Mouse (Mus musculus) neural tube, embryonic 14.5 days (tissue): ENCODE data around the gene Zbtb21. TPM values are rescaled to one million over a fixed set of nuclear protein-coding genes. Genes with fewer than 3 reads are reported as not detected.

Experiments used
- ATAC-seq: fragments of 200-750 bp; cut with Nextera tagmentation; 2 replicates; pipeline ENCODE4 v1.8.0; 2017; ENCODE audit warnings: low read depth, mild to moderate bottlenecking, moderate TSS enrichment, moderate library complexity
- H3K27ac ChIP-seq: fragments of 300-500 bp; sonication (generic); 2 replicates; pipeline ENCODE4 v1.5.1; 2014; ENCODE audit warnings: low read depth, mild to moderate bottlenecking, control low read depth, low read length, moderate library complexity, mixed read lengths
- H3K27me3 ChIP-seq: fragments of 300-500 bp; sonication (generic); 2 replicates; pipeline ENCODE4 v1.6.1; 2014; ENCODE audit warnings: low read length; ENCODE audit not compliant: control insufficient read depth, insufficient read depth
- H3K36me3 ChIP-seq: fragments of 300-500 bp; sonication (generic); 2 replicates; pipeline ENCODE4 v1.6.1; 2014; ENCODE audit warnings: low read length, mixed read lengths; ENCODE audit not compliant: control insufficient read depth, insufficient read depth
- H3K4me1 ChIP-seq: fragments of 300-500 bp; sonication (generic); 2 replicates; pipeline ENCODE4 v1.6.1; 2014; ENCODE audit warnings: low read length; ENCODE audit not compliant: control insufficient read depth, insufficient read depth
- H3K4me2 ChIP-seq: fragments of 300-500 bp; sonication (generic); 2 replicates; pipeline ENCODE4 v1.6.1; 2014; ENCODE audit warnings: mild to moderate bottlenecking, low read depth, low read length, control low read depth
- H3K4me3 ChIP-seq: fragments of 300-500 bp; sonication (generic); 2 replicates; pipeline ENCODE4 v1.5.1; 2014; ENCODE audit warnings: low read depth, low read length, control low read depth, mixed read lengths
- H3K9ac ChIP-seq: fragments of 300-500 bp; sonication (generic); replicated peaks from 2 replicates; pipeline ENCODE4 v1.6.1; 2014; ENCODE audit warnings: low read depth, mild to moderate bottlenecking, control low read depth, low read length, mixed read lengths
- H3K9me3 ChIP-seq: fragments of 300-500 bp; sonication (generic); 2 replicates; pipeline ENCODE4 v1.6.1; 2016; ENCODE audit warnings: low read length; ENCODE audit not compliant: control insufficient read depth
- WGBS: fragments of 180-500 bp; shearing (Covaris S2); extraction: QIAGEN DNeasy Blood & Tissue Kit; methylation state at CpG from one replicate; pipeline ENCODE4 v1.1.7; 2014; 5-methylcytosine and 5-hydroxymethylcytosine counted together
- polyA plus RNA-seq: library from polyadenylated mRNA; unstranded; fragments of >200 nt; fragmentation: Nextera tagmentation; extraction: Ambion mirVana; gene quantifications from 2 replicates; pipeline ENCODE4 v1.2.1, GENCODE M21; 2014

Zbtb21 gene
- polyA plus RNA-seq, 1 experiment from 2014 or later = 15.7 TPM

DNA sequence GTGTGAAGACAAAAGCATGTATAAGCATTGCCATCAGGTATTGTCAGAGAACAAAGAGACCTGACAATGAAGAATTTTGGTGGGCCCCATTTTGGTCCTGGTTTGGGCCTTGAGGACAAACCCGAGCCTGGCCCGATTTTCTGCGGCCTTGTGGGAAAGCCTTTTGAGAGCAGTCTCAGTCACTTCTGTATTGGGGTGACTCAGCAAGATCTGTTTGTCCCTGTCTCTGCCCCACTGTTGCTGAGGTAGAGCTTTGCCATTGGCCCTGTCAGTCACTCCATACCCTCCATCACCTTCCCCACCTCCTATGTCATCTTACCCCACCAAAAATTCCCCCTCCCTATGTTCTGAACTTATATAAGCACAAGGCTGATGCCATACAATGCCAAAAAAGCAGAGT lies 15.3 kb upstream of the Zbtb21 start:
- Histone ChIP-seq H3K4me3 (no peak overlapping the region), H3K4me1 (no peaks in the 10 kb centered on the region), H3K27ac (no peak overlapping the region), H3K9me3 (no peaks in the 10 kb centered on the region), H3K36me3 (no peaks in the 10 kb centered on the region), H3K27me3 (no peaks in the 10 kb centered on the region), H3K9ac (no peak overlapping the region), H3K4me2 (no peak overlapping the region)
- 72% methylated on average over 3 of the region's 3 CpGs for WGBS
- ATAC-seq = no peak

DNA sequence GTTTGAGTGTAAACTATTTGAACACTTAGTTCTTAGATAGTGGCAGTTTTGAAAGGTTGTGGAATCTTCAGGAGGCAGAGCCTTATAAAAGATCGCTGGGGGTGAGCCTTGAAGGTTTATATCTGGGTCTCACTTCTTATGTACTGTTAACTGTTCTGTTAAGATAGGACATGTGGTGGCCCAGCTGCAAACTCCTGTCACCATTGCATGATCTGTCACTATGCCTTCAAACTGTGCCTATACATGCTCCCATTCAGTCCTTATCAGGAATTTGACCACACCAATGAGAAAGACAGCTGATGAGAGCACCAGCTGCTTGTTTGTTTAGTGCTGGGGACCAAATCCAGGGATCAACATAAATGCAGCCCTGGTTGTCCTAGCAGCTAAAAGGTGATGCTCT lies 14.9 kb upstream of the Zbtb21 start:
- Histone ChIP-seq H3K4me3 (no peak overlapping the region), H3K36me3 (no peaks in the 10 kb centered on the region), H3K9me3 (no peaks in the 10 kb centered on the region), H3K4me2 (no peak overlapping the region), H3K27me3 (no peaks in the 10 kb centered on the region), H3K27ac (no peak overlapping the region), H3K4me1 (no peaks in the 10 kb centered on the region), H3K9ac (no peak overlapping the region)
- ATAC-seq = no peak
- WGBS = 71% methylated on average over 1 of the region's 1 CpGs

DNA sequence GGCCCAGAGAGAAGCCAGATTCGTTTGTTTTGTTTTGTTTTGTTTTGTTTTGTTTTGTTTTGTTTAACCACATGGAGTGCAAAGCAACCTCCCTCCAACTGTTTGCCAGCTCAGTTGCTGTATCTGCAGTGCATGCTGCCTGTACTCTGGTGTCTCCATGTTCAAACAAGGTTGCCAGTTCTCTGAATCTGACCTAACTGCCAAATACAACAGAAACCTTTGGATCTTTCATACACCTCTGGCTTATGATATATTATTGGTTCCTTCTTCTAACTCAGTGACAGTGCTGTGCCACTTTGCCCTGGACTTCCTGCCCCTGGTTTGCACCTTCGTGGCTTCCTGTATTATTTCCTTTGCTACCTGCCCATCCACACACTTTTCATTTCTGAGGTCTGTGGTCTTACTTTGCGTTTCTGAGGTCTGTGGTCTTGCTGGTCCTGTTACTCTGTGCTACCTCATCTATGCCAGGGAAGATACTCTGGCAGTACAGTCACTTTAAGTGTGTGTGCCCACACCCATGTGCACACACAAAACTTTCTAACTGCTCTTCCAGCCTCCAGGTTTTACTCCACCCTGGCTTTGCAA lies 1.6 kb upstream of the Zbtb21 start:
- H3K4me1 ChIP-seq = peaks cover 10% of the 10 kb centered on the region; the same call in 1 of the 2 replicates
- H3K36me3 ChIP-seq = no peaks in the 10 kb centered on the region
- no peak overlapping the region for H3K9ac ChIP-seq
- no peak for ATAC-seq
- H3K27me3 ChIP-seq = no peaks in the 10 kb centered on the region; the same call in 1 of the 2 replicates
- no peak overlapping the region for H3K4me2 ChIP-seq
- no peak overlapping the region for H3K27ac ChIP-seq
- no peaks in the 10 kb centered on the region for H3K9me3 ChIP-seq
- 85% methylated on average over 3 of the region's 3 CpGs for WGBS
- H3K4me3 ChIP-seq = no peak overlapping the region

DNA sequence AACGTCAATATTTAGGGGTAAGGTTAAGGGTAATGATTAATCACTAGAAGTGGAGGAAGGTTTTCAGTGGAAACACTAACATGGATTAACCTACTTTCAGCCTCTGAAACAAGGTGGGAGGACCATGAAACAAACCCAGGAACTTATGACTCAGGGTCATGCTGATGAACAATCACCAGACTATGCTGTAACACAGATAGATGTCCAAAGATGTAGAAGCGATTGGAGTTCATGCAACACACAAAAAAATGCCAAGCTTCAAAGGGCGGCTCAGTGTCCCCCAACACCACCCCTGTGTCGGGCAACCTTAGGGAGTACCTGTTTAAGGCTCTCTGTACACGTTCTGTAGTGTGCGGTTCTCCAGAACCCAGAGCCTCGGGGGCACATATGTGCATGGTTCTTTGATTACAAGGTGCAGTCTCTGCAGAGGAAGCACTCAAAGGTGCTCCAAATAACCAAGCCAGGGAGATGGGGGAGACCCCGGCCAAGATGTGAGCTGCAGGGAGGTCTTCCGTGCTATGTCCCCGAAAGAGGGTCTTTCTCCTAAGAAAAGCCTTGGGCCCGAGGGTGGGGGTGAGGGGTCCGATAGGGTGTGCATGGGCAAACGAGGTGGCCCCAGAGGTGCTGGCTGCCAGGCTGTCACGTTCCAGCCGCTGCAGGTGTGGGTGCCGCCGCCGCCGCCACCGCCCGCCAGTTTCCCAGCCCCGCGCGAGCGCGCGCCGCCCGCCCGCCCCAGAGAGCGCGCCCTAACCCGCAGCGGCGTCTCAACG lies 856 bp downstream of the Zbtb21 start:
- Histone ChIP-seq H3K9me3 (no peaks in the 10 kb centered on the region), H3K27ac (peak overlapping the region; percentile 99), H3K36me3 (no peaks in the 10 kb centered on the region), H3K4me3 (peak overlapping the region; percentile 75), H3K9ac (peak overlapping the region; percentile 92), H3K27me3 (no peaks in the 10 kb centered on the region; the same call in 1 of the 2 replicates), H3K4me2 (peak overlapping the region; percentile 84), H3K4me1 (peaks cover 10% of the 10 kb centered on the region; the same call in 1 of the 2 replicates)
- 10% methylated on average over 29 of the region's 36 CpGs for WGBS
- ATAC-seq = peak; percentile 49

DNA sequence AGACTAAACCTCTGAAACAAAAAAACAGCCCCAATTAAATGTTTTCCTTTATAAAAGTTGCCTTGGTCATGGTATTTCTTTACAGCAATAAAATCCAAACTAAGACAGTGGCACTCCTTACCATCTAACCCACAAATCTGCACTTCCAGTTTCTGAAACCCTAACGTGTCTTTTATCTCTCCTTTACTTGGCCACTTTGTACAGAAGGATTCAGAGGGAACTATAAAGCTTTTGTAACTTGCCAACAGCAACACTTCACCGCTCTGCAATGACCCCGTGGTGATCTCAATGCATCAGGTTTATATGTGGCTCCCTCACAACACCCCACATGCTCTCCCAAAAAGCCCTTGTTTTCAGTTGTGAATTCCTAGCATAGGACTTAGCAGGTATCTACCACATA lies 2.1 kb downstream of the Zbtb21 start:
- Histone ChIP-seq H3K27me3 (no peaks in the 10 kb centered on the region; the same call in 1 of the 2 replicates), H3K36me3 (no peaks in the 10 kb centered on the region), H3K4me3 (no peak overlapping the region), H3K27ac (no peak overlapping the region), H3K4me1 (peaks cover 10% of the 10 kb centered on the region; the same call in 1 of the 2 replicates), H3K9ac (no peak overlapping the region), H3K9me3 (no peaks in the 10 kb centered on the region), H3K4me2 (no peak overlapping the region)
- WGBS = 91% methylated on average over 3 of the region's 3 CpGs
- no peak for ATAC-seq

GRCm38 (mm10) chr16:97958401-97958973 lies 3.9 kb downstream of the Zbtb21 start:
- Histone ChIP-seq H3K9me3 (no peaks in the 10 kb centered on the region), H3K27me3 (no peaks in the 10 kb centered on the region; the same call in 1 of the 2 replicates), H3K36me3 (no peaks in the 10 kb centered on the region; the same call in 1 of the 2 replicates), H3K4me2 (no peak overlapping the region), H3K27ac (no peak overlapping the region), H3K4me1 (peaks cover 10% of the 10 kb centered on the region; the same call in 1 of the 2 replicates), H3K9ac (no peak overlapping the region), H3K4me3 (no peak overlapping the region)
- no peak for ATAC-seq

DNA sequence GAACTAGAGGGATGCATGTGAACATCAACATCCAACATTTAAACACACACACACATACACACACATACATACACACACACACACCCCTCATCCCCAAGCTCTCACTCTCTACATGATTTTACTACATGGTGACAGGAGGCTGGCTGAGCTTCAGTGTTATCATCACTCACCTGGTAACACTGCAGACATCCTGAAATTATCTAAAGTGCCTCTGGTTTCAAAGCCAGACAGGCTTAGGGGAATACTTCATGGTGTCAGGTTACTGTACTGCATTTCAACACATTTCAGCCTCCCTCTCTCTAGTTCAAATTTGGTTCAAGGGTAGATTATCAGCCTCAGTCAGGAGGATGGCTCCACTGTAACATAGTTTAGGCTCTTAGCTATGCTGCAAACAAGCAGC lies 4.8 kb downstream of the Zbtb21 start:
- Histone ChIP-seq H3K9me3 (no peaks in the 10 kb centered on the region), H3K27ac (no peak overlapping the region), H3K4me3 (no peak overlapping the region), H3K9ac (no peak overlapping the region), H3K27me3 (no peaks in the 10 kb centered on the region; the same call in 1 of the 2 replicates), H3K4me1 (peaks cover 10% of the 10 kb centered on the region; the same call in 1 of the 2 replicates), H3K4me2 (no peak overlapping the region), H3K36me3 (no peaks in the 10 kb centered on the region; the same call in 1 of the 2 replicates)
- no peak for ATAC-seq

DNA sequence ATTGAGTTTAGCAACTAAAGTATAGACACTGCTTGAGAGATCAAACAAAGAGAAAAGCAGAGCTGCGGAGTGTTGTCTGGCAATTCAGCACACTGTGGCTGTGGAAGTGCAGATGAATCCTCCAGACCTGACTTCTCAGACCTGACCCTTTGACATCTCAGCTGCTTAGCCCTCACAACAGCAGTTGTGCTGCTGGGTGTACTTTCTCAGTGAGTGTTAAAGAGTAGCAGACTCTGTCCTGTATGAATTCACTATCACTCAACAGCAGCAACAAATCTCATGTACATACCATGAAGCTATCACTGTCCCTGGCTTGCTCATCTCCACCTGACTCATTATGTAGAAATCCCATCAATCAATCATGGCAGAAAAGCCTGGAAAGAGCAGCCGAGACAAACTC lies 6.4 kb downstream of the Zbtb21 start:
- H3K9me3 ChIP-seq = no peaks in the 10 kb centered on the region
- H3K4me2 ChIP-seq = no peak overlapping the region
- H3K9ac ChIP-seq = no peak overlapping the region
- H3K4me3 ChIP-seq = no peak overlapping the region
- no peaks in the 10 kb centered on the region for H3K27me3 ChIP-seq
- H3K4me1 ChIP-seq = peaks cover 4% of the 10 kb centered on the region; the same call in 1 of the 2 replicates
- H3K36me3 ChIP-seq = peaks cover 6% of the 10 kb centered on the region; the same call in 1 of the 2 replicates
- 76% methylated on average over 2 of the region's 2 CpGs for WGBS
- no peak for ATAC-seq
- H3K27ac ChIP-seq = no peak overlapping the region

GRCm38 (mm10) chr16:97953300-97953699 lies 9.1 kb downstream of the Zbtb21 start:
- no peak for ATAC-seq
- H3K4me2 ChIP-seq = no peak overlapping the region
- no peak overlapping the region for H3K4me3 ChIP-seq
- no peaks in the 10 kb centered on the region for H3K4me1 ChIP-seq
- peaks cover 24% of the 10 kb centered on the region for H3K36me3 ChIP-seq
- H3K9ac ChIP-seq = no peak overlapping the region
- H3K27ac ChIP-seq = no peak overlapping the region
- H3K27me3 ChIP-seq = no peaks in the 10 kb centered on the region
- no peaks in the 10 kb centered on the region for H3K9me3 ChIP-seq
- WGBS = 91% methylated on average over 2 of the region's 2 CpGs
